Mouse (Mus musculus): Measurements from ENCODE around the gene Olfr667.
"Not testable (repeated sequence)": the region's sequence is repeated elsewhere in the genome, so short reads cannot be mapped to it uniquely, and the experiment has no call there.

The Olfr667 gene

GRCm38 (mm10) chr7:104921382-104921781, at the start of gene Olfr667:
Gene Olfr667 (minus strand): TSS chr7:104921482.
- DNase-seq (ENCODE audit: low spot score in 2 of 2): no peak

DNA sequence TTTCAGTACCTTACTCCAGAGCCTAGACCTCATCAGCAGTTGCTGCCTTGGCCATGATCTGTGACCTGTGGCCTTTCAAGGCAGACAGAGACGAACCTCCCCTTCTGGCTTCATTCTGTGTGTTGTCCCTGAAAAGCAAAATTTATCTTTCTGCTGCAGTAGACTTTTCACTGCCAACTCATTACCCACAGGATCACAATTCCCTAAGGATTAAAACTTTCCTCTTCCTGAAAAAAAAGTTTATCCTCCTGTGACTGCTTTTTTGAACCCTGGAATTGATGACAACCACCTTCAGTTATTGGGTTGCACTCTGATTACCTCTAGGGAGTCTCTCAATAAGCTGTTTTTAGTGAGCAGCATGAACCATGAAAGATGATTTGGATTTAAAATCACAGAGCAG, 41.2 kb upstream of the Olfr667 start, which contains the start of gene Olfr670:
Gene Olfr670 (minus strand): TSS at position 101 of the 400 bp plus-strand sequence.
- DNase-seq (ENCODE audit: low spot score in 2 of 2): no peak

GRCm38 (mm10) chr7:104950234-104950633, 29.0 kb upstream of the Olfr667 start:
- not testable (repeated sequence) for DNase-seq (ENCODE audit: low spot score in 2 of 2)

- no peak for DNase-seq (ENCODE audit: low spot score in 2 of 2)
These were observed 12.7 kb upstream of the Olfr667 start, which contains the start of gene Olfr669 for GRCm38 (mm10) chr7:104933940-104934339. Gene Olfr669 (plus strand): TSS chr7:104934240.

GRCm38 (mm10) chr7:104927957-104928356, 6.7 kb upstream of the Olfr667 start, which contains the start of gene Olfr668:
Gene Olfr668 (minus strand): TSS chr7:104928057.
- no peak for DNase-seq (ENCODE audit: low spot score in 2 of 2)

- no peak for DNase-seq (ENCODE audit: low spot score in 2 of 2)
These were observed 25.4 kb downstream of the Olfr667 start, which contains the start of gene Olfr666 for GRCm38 (mm10) chr7:104895852-104896251. Gene Olfr666 (minus strand): TSS chr7:104895952.

DNA sequence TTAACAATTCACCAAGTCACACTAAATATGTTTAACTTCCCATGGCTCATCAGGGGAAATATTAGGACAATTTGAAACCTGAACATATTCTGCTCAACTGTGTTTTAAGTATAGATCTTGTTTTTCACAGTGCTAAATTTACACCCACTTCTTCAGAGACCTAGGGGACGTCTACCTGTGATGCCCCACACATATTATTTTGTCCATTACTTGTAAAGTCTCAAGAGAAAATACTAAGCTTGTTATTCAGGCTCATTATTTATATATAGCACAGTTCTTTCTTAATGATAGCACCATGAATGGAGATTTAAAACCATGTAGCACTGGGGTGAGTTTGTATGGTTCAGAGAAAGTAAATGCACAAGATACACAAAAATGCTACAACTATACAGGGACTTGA, 43.6 kb downstream of the Olfr667 start, which contains the start of gene Olfr665:
Gene Olfr665 (plus strand): TSS at position 301 of the 400 bp plus-strand sequence.
- no peak for DNase-seq (ENCODE audit: low spot score in 2 of 2)

All from frontal cortex, postnatal 25 days (tissue).